Mouse (Mus musculus) testis, adult 2 months (tissue): ENCODE measurements around the gene Kif18b.

Source experiments
- CTCF ChIP-seq: fragments of 200-500 bp; IDR thresholded peaks from 2 replicates; pipeline ENCODE4 v1.5.1; 2012; ENCODE audit warnings: low read depth, mild to moderate bottlenecking, inconsistent platforms, low read length, moderate library complexity; ENCODE audit not compliant: control insufficient read depth, insufficient read depth, insufficient replicate concordance
- POLR2A ChIP-seq: fragments of 200-500 bp; IDR thresholded peaks from 2 replicates; pipeline ENCODE4 v1.6.1; 2012; ENCODE audit warnings: low read depth, mild to moderate bottlenecking, inconsistent platforms, low read length, moderate library complexity; ENCODE audit not compliant: control insufficient read depth

DNA sequence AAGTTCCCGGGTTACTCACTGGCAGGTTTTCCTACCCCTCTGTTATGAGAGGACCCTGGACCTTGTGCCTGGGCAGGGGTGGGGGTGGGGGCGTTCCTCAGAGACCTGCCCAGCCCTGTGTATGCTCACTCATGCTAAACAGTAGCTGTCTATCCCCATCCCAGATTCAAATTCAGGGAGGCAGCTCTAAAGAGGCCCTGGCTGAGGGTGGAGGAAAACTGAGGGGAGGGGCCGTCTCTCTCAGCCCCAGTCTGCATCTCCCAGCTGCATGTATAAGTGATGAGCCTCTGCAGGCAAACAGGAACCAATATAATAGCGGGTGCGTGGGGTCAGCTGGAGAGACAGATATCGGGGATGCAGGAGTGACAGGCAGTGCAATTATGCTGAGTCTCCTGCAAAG, 28.0 kb upstream of the Kif18b start:
- TF ChIP-seq CTCF (no peak), POLR2A (no peak)
